Mouse (Mus musculus) brain, embryonic 18.5 days (tissue): Measurements from ENCODE around the gene Creb5.

Experiments
- DNase-seq: peaks from one replicate; pipeline ENCODE4 v3.0.0-alpha.2; 2012; ENCODE audit warnings: low read depth, low spot score

Gene Creb5

DNA sequence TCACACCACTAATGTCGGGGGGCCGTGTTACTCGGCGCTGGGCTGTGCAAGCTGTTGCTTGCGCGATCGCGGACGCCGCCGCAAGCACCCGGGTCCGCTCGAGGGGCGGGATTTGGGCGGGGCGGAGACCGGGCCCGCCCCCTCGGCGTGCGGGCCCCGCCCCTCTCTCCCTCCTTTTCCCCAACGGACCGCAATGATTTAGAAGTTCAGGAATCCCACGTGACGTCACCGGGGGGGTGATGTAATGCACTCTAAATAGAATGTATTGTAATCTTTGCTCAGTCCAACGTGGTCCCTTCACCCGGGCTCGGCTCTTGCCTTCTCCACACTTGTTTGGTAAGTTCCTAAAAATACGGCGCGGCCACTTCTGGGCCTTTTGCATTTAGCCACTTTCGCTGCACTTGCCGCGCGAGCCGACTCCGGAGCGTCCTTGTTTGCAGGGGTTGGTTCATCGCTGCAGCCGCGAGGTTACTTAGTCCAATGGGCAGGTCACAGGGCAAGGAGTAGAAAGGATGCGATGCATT lies at the start of gene Creb5:
Gene Creb5 (plus strand): TSS at position 233 of the 524 bp plus-strand sequence.
- peak; percentile 54 for DNase-seq

DNA sequence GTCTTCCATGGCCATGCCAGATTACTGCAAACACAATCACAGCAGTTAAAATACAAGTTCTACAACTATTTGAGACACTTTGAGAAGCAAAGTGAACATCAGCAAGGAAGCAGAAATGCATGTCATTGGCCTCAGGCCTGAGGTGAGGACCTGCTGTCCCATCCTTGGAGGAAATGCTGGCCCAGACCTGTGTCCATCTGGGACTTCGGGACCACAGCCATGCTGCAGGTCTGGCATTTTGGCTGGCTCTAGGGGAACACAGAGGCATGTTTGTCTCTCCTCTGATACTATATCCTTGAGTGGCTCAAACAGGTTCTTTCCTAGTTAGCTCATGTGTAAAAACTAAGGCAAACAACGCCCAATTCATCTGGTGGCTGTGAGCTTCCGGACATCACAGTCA lies 27.2 kb upstream of the Creb5 start:
- DNase-seq, result no peak

DNA sequence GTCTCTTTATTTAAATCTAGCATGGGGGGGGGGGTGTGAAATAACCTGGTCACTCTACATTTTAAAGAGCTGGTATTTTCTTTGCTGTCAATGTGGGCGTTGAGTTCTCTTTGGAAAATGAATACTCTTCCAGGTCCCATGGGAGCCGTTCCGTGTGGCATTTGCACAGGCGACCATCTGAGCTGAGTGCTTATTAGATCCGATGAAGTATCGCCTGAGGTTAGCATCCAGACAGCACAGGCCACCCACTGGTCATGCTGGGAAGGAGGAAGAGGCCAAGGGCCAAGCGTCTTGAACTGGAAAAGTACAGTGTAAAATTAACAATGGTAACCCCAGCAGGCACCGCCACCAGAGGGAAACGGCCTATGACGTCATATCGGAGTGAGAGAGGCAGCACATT lies 24.7 kb upstream of the Creb5 start:
- DNase-seq, result no peak

DNA sequence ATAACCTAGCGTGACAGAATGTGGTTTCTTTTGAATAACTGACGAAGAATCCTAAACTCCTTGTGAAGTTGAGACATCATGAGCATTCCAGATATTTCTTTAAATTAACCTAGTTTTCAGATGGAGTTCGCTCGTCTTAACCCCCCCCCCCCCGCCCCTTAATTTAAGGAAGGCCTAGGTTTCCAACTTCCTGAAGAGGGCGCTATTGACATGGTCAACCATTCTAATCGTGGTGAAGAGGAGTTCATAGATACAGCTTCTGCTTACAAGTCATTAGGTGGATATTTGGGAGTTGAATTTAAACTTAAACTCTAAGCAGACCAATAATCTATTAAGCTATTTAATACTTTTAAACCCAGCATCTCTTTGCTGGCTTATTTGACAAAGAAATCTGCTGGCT lies 20.0 kb upstream of the Creb5 start:
- DNase-seq, result no peak

DNA sequence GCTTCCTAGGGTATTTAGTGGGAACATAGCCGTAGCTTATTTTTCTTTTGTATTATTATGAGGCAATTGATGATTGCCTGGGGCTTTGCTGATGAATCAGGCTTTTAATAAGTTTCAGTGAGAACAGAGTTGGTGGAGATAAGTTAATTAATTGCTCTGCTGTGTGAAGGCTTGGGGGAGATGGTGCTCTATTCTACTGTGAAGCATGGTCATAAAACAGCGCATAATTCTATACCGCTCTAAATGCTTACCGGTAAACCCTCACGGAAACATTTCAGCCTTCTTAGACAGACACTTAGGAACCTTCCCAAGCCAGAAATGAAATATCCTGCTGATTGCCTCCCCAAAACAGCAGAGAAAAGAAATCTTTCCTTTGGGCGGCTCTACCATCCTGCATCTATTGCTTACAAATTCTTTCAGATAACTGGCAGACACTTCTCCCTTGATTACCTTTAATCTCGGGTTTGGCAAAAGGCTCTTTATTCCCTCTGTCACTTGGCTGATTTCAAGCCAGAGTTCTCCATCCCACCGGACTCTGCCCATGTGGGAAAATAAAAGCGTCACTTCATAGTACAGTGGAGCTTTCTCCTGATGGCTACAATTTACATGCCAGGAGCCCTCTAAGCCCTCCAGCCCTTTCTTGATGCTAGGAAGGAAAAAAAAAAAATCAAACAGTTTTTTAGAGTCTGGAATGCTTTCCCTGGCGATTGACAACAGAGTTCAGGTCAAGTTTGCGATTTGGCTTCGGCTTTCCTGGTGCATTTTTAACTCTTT lies 19.2 kb upstream of the Creb5 start:
- DNase-seq, result no peak

DNA sequence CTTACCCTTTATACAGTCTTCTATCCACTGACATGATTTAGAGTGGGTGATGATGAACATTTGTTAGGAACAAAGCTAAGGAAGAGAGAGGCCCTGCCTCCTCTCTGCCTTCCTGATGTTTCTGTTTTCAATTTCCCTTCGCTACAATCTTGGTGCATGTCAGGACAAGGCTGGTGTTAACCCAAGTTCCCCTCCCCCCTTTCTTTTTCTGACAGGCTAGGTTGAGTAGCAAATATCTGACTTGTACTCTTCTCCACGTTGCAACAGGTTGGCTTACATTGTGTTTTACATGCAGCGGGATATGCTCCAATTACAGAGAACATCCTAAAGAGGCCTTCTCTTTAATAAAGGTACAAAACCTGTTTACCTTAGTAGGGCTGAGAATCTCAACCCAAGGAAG lies 15.9 kb upstream of the Creb5 start:
- DNase-seq, result no peak

DNA sequence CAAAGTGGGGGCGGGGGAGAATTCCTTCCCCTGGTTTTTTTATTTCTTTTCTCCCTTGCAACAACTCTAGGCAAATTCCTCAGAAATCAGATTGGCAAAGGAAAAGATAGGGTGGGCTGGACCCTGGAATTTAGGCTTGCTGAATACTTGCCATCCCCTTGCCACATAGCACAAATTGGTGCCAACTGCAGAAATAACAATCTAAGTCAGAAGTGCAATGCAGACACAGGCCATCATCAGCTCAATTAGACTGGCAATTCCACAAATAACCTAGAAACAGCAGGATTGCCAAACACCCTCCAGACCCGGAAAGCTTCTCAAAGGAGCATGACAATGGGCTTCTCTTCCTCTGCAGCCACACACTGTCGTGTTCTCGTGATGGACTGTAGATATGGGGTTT lies 15.4 kb upstream of the Creb5 start:
- DNase-seq, result no peak

DNA sequence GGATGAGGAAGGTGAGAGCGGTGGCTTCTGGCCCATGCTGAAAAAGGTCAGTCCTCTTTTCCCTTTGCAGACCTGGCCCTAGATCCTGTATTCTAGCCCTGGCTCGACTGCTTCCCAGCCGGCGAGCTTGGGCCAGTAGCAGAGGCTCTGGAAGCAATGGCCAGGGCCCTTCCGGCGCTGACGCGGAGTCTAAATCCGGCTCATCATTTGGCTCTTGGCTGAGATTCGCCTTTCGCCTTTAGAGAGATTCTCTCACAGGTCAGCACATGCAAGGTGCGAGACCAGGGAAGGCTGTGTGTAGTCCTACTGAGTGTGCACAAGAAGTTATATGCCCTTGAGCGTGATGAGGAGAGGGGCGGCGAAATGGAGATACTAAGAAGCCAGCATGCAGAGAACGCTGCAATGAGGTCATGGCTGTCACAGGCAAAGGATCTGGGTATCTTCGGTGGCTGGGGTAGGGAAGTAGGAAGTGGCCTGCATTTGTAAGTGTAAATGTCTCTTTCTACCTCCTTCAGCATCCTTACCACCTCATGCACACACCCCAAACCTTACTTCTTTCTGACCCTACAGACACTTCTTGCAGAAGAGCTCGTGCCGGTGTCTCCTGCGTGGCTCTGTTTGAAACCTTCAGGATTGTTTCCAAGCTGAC lies 557 bp upstream of the Creb5 start:
- no peak for DNase-seq

DNA sequence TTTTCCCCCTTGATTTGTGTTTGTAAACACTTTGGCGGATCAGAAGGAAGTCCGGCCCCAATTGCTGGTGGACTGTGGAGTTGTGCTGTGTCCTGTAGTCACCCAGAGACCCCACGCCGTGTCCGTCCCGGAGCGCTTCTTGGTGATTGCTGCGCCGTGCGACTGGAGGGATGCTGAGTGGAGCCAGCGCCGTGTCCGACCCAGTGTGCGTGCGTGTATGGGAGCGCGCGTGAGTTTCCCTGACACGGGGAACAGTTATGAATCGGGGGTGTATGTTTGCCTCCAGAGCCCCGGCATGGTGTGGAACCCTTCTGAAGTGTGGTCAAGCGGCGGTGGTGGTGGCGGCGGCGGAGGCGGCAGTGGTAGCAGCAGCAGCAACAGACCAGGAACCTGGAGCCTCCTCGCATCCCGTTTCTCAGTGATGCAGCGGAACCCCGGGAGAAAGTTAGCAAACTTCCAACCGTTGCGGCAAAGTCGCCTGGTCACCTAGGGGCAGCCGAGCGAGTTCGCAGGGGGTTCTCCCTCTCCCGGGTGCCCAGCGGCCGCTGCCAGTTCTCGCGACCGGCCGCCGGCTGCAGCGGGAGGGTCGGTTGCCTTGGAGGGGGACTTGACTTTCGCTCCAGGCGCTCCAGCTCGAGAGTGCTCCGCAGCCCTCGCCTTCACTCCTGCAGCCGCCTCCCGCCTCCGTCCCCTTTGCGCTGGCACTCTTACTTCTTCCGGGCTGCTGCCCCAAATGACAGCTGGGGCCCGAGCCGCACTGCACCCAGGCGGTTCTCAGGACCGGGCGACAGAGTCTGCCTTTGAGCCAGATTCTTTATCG lies 702 bp downstream of the Creb5 start:
- no peak for DNase-seq

DNA sequence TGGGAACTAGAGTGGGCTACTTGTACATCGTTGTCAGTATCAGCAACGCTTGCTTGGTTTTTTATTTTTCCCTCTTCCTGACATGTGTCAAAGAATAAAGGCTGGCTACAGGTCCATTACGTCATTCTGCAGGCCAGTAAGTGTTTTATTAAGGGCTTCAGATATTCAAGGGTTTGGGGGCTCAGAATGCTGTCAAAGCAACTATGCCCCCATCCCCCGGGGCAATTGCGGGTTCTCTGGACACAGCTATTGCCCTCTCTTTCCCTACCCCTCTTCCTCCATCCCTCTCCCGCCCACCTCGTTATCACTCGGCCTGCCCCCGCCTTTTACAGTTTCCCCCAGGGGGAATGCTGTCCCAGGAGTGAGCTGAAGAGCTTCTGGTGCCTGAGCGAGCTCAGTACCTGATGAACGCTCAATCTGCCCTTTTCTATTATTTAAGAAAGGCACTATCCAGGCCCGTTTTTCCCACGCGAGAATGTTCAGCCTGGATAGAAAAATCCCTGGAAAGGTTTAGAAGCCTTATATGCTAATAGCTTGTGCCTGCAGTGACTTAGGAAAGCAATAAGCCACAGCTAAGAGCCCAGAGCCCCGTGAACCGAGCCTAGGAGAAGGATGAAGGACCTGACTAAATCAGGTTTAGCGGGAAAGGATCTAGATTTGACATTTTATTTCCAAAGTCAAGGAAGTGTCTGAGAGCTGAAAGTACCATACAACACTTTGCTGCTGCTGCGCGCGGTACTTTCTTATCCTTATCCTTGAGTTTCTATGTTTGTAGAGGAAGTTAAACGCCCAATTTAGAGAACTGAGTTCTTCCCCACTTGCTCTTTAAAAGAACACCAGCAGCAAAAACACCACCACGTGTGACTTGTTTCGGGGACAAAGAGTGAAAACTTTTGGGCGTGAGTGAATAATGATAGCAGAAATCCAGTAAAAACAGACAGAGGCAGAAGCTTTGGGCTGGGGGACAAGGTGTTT lies 1.8 kb downstream of the Creb5 start:
- no peak for DNase-seq

DNA sequence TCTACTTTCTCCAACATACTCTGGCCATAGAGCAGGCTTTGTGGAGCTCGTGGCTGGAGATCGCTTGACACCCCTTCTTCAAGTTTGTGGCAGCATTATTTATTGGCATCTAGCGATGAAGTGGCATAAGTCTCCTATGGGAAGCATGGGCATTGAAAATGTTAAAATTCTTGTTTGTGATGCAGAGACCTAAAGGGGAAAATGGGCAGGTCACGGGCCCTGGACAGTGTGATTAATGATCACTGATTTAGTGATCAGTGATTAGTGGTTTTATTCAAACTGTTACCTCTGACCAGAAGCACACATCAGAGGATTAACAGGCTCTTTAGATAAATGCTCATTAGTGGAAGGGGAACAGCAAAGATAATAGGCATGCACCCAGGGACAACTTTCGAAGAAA lies 2.6 kb downstream of the Creb5 start:
- DNase-seq, result no peak

DNA sequence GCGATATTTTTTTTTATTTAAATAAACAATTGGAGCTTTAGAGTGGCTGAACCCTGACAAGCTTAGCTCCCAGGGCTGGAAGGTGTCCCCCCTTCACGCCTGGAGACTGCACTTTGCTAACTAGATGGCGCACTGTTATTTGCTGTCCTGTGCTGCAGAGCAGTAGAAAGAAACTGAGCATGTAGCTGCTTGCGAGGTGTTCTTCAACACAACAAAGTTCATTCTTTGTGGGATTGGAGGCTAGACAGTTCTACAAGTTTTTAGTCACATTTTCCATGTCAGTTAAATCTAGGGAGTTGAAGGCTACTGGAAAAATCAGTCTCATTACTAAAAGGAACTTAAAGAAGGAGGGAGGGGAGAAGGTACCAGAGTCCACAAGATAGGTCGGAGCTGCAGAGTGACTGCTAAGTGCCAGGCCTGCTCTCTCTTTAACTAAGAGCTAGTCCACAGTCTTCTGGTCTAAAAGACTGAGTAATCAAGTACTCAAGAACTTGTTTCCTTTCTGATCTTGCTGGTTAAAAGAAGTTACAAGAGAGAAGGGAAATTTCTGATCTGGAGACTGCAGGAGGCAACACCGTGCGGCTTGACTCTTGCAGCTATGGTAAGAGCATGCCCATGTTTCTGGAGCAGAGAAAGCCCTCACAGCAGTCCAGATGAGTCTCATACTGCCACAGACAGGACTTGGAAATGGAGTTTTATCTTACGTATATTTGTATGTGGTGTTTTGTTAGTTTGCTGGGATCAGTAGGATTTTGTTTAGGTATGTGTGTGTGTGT lies 3.3 kb downstream of the Creb5 start:
- DNase-seq, result no peak

DNA sequence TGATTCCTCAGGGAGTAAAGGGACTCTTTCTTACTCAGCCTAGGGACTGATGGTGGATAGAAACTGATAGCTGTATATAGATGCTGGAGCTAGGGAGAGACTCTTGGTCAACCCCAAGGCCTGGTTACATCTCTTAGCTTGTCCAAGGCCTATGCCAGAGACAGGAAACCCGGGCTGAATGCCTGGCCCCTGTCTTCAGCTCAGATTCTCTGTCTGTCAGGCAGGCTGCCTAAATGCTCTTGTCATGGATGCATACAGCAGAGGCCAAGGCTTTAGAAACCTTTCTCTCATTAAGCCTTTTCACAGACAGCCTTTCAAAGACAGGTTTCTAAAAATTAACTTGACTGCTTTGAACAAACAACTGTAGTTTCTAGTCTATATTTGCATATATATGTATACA lies 5.9 kb downstream of the Creb5 start:
- DNase-seq, result no peak

DNA sequence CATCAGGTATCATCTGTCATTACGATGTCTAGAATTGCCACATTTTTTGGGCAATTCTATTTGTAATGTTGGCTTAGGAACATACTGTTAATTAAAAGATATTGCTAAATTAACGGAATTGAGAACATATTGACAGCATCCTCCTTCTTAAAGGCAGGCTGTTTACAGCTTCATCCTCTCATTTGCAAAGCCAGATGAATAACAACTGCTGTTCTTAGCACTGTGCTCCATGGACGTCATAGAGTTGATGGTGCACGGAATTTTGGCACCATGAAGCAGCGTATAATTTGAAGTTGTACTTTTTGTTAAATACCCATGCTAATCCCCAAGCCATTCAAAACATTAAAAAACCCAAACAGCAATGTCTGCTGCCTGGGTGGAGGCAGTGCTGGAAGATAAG lies 10.8 kb downstream of the Creb5 start:
- no peak for DNase-seq

DNA sequence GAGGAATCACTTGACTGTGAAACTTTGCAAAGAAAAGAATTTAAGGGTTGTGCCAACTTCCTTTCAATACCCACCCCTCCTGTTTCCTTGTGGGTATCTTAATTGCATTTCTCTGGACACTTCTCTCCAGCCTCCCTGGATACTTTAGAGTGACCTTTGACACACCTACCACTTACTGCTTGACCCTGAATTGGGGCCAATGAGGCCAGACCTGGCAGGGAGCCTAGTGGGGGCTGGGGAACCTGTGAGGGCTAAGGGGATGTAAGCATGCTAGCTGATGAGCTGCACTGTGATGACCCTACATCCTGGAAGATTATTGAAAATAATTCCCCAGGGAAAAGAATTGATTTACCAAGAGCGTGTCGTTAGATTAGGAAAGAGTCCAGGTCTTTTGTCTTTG lies 17.1 kb downstream of the Creb5 start:
- no peak for DNase-seq

DNA sequence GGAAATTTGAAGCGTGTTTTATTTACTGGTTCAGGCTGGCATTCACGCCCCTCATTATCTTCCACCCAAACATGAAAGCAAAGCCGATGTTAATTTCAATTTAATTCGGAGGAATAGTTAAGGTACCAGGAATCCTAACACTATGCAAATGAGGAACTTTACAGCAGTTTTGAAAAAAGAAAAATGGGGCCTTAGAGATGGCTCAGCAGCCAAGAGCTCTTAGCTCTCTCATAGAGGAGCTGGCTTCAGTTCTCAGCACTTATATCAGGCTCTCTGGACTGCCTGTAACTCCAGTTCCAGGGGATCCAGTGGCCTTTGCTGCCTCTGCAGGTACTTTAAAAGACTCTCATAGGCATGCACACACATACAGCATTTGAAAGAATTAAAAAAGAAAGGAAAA lies 19.1 kb downstream of the Creb5 start:
- no peak for DNase-seq

DNA sequence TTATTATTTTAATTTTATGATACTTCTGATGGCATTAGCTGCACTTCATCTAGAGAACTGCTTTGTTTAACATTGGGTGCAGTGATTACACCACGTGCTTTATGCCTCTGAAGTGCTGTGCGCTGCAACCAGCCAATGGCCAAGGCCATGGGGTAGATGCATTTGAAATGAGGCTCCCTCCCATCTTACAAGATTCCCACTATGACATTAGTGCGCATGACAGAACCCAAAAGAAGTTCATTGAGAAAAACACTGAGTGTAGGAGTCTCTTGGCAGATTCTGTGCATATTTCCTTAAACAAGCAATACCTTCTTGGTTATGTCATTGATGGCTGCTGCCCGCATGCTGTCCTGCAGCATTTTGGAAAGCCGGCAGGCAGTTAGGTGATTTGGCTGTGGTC lies 19.6 kb downstream of the Creb5 start:
- no peak for DNase-seq

DNA sequence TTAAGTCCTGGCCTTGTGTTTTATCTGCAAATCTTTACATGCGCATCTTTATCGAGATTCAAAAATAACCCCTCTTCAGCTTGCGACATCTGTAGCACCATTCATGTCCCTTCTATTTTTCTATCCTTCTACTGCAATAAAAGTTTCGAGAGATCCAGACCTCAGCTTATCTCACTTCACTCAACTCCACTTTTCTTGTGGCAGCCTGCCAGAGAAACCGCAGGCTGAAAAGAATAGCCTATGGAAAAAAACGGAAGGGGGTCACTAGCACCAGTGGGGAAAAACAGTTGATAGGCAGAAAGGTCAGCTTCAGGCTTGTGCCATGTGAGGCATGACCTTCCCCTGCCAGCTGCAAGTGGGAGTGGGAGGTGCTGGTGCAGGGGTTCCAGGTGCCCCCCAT lies 21.6 kb downstream of the Creb5 start:
- no peak for DNase-seq

DNA sequence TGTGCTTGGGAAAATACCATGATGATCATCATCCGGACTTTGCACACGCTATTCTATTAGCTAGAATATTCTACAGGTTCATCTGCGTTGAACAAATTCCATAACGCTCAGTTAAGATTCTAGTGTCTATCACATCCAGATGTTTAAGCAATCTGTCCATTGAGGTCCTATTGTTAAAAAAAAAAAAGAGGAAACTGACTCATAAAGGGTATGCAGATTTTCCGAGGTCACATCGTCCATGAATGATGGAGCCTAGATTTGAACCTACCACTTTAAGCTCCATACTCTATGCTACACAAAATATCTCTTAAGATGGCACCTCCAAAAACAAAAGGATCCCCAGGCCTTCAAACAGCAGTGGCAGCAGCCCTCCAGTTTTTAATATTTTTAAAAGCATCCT lies 26.5 kb downstream of the Creb5 start:
- DNase-seq, result no peak

DNA sequence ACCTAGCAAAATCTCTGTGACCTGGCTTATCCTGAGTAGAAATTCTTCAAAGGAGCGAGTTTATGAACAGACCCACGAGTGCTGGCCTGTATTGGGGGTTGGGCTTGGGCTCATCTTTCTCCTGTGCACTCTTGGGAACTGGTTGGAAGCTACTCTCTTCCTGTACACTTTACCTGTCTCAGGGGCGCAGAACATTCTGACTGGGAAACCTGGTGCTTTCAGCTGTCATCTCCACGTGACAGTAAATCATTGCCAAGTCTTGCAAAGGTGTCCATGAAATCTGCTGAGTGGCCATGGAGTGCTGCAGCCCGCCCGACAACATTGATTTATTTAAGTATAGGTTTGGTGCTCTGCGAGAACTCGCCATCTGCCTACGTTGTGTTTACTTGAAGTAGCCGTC lies 27.1 kb downstream of the Creb5 start:
- no peak for DNase-seq
